Mouse (Mus musculus): ENCODE data around the gene Olfr312.

- TF ChIP-seq CTCF (IDR thresholded peaks at IDR 0.05; ENCODE audit: extremely low read depth, insufficient read length, insufficient replicate concordance, low read depth, low read length): no peak
- TF ChIP-seq POLR2A (IDR thresholded peaks at IDR 0.05; ENCODE audit: low read depth, low read length): no peak
Measured at GRCm38 (mm10) chr11:58870961-58871360, 41.9 kb downstream of the Olfr312 start.

Data from small intestine, adult 2 months (tissue).